Mouse (Mus musculus) C2C12 (cell line): Measurements from ENCODE around the gene Thsd7a.

Experiments
- CEBPB ChIP-seq: IDR thresholded peaks from one replicate; pipeline ENCODE4 v1.6.1; 2011; ENCODE audit warnings: low read depth, mild to moderate bottlenecking, control low read depth, moderate library complexity
- CTCF ChIP-seq: IDR thresholded peaks from one replicate; pipeline ENCODE4 v1.5.1; 2011; ENCODE audit not compliant: control insufficient read depth, insufficient read depth, insufficient read length
- MAX ChIP-seq: IDR thresholded peaks from one replicate; pipeline ENCODE4 v1.6.1; 2011; ENCODE audit warnings: mild to moderate bottlenecking, control low read depth
- MYOG ChIP-seq: IDR thresholded peaks from one replicate; pipeline ENCODE4 v1.6.1; 2011; ENCODE audit not compliant: control insufficient read depth, insufficient read length; ENCODE audit errors: extremely low read depth
- USF1 ChIP-seq: IDR thresholded peaks from one replicate; pipeline ENCODE4 v1.6.1; 2011; ENCODE audit warnings: low read depth, mild to moderate bottlenecking, control low read depth, moderate library complexity

DNA sequence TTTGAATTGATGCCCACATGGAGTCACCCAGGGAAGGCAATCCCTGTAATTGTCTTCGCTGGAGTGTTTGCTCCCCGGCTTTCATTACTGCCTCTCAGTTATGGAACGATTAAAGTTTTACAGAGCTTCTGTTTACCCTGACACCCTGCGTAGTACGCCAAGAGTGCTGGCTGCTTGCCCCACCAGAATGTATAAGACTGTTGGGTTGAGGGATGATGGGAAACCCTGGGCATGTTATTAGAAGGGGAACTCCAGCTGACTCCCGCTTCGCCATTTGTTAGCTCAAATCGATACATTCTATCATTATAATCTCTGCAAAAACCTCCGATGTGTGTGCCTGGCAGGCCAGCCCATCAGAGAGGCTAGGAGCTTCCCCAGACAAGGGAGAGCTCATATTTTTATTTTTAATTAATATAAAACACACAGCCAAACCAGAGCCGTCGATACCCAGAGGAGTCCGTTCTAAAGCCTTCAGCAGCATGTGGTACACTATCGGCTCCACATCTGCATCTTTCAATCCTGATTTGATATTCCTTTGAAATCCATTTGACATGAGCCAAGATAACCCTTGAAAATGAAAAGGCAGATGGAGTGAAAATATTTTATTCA, 142.5 kb downstream of the Thsd7a start:
- TF ChIP-seq CTCF (no peak), USF1 (no peak), MAX (no peak), CEBPB (no peak), MYOG (no peak)
